Mouse (Mus musculus) stomach, embryonic 14.5 days (tissue): ENCODE data around the gene Ccnd1. TPM values are rescaled to one million over a fixed set of nuclear protein-coding genes. Genes with fewer than 3 reads are reported as not detected.

Experiments used
- ATAC-seq: fragments of 200-750 bp; cut with Nextera tagmentation; 2 replicates; pipeline ENCODE4 v1.8.0; 2017; ENCODE audit warnings: low read depth, moderate TSS enrichment; ENCODE audit not compliant: insufficient number of reproducible peaks, insufficient read depth, low FRiP score
- H3K27ac ChIP-seq: fragments of 300-500 bp; sonication (generic); 2 replicates; pipeline ENCODE4 v1.5.1; 2014; ENCODE audit warnings: mild to moderate bottlenecking, low read length, moderate library complexity, mixed read lengths
- H3K27me3 ChIP-seq: fragments of 300-500 bp; sonication (generic); 2 replicates; pipeline ENCODE4 v1.6.1; 2014; ENCODE audit warnings: low read length, control low read depth, mixed read lengths; ENCODE audit not compliant: control insufficient read depth, insufficient read depth
- H3K36me3 ChIP-seq: fragments of 300-500 bp; sonication (generic); 2 replicates; pipeline ENCODE4 v1.6.1; 2014; ENCODE audit warnings: mild to moderate bottlenecking, control low read depth, low read length, moderate library complexity, mixed read lengths; ENCODE audit not compliant: control insufficient read depth, insufficient read depth
- H3K4me1 ChIP-seq: fragments of 300-500 bp; sonication (generic); 2 replicates; pipeline ENCODE4 v1.6.1; 2014; ENCODE audit warnings: low read length, control low read depth, mixed read lengths; ENCODE audit not compliant: control insufficient read depth, insufficient read depth
- H3K4me2 ChIP-seq: fragments of 300-500 bp; sonication (generic); replicated peaks from 2 replicates; pipeline ENCODE4 v1.6.1; 2014; ENCODE audit warnings: low read depth, low read length, control low read depth
- H3K4me3 ChIP-seq: fragments of 300-500 bp; sonication (generic); 2 replicates; pipeline ENCODE4 v1.5.1; 2014; ENCODE audit warnings: low read depth, low read length, control low read depth
- H3K9ac ChIP-seq: fragments of 300-500 bp; sonication (generic); replicated peaks from 2 replicates; pipeline ENCODE4 v1.6.1; 2014; ENCODE audit warnings: low read depth, mild to moderate bottlenecking, control low read depth, low read length, moderate library complexity, mixed read lengths
- H3K9me3 ChIP-seq: fragments of 300-500 bp; sonication (generic); 2 replicates; pipeline ENCODE4 v1.6.1; 2016; ENCODE audit warnings: low read depth, low read length, control low read depth; ENCODE audit not compliant: control insufficient read depth
- WGBS: fragments of 180-500 bp; shearing (Covaris S2); extraction: QIAGEN DNeasy Blood & Tissue Kit; methylation state at CpG from one replicate; pipeline ENCODE4 v1.1.7; 2014; 5-methylcytosine and 5-hydroxymethylcytosine counted together
- polyA plus RNA-seq: library from polyadenylated mRNA; unstranded; fragments of >200 nt; fragmentation: Nextera tagmentation; extraction: Ambion mirVana; gene quantifications from 2 replicates; pipeline ENCODE4 v1.2.1, GENCODE M21; 2014

Gene Ccnd1
- polyA plus RNA-seq, 1 experiment from 2014 or later: 82.9 TPM

- Histone ChIP-seq H3K36me3 (no peaks in the 10 kb centered on the region), H3K4me1 (peaks cover 18% of the 10 kb centered on the region), H3K27ac (peak overlapping the region; percentile 89), H3K27me3 (peaks cover 3% of the 10 kb centered on the region; the same call in 1 of the 2 replicates), H3K4me3 (peak overlapping the region; percentile 49), H3K4me2 (peak overlapping the region; percentile 96), H3K9ac (no peak overlapping the region), H3K9me3 (no peaks in the 10 kb centered on the region)
- under 1% methylated on average over 35 of the region's 35 CpGs for WGBS
- ATAC-seq: no peak
Observed at GRCm38 (mm10) chr7:144942071-144942743, 2.5 kb upstream of the Ccnd1 start.

GRCm38 (mm10) chr7:144941242-144941831, 1.6 kb upstream of the Ccnd1 start:
- ATAC-seq: peak; percentile 77
- H3K27ac ChIP-seq: peak overlapping the region; percentile 89
- peak overlapping the region; percentile 49 for H3K4me3 ChIP-seq
- H3K4me2 ChIP-seq: peak overlapping the region; percentile 96
- peaks cover 3% of the 10 kb centered on the region; the same call in 1 of the 2 replicates for H3K27me3 ChIP-seq
- H3K9ac ChIP-seq: peak overlapping the region; percentile 58
- peaks cover 9% of the 10 kb centered on the region for H3K36me3 ChIP-seq
- under 1% methylated on average over 39 of the region's 39 CpGs for WGBS
- H3K4me1 ChIP-seq: peaks cover 22% of the 10 kb centered on the region
- no peaks in the 10 kb centered on the region for H3K9me3 ChIP-seq

GRCm38 (mm10) chr7:144940585-144940984, 860 bp upstream of the Ccnd1 start:
- Histone ChIP-seq H3K9ac (no peak overlapping the region; the same call in 1 of the 2 replicates), H3K4me2 (peak overlapping the region; percentile 96), H3K4me3 (peak overlapping the region; percentile 49), H3K9me3 (no peaks in the 10 kb centered on the region), H3K36me3 (peaks cover 10% of the 10 kb centered on the region), H3K4me1 (peaks cover 22% of the 10 kb centered on the region), H3K27me3 (peaks cover 3% of the 10 kb centered on the region; the same call in 1 of the 2 replicates), H3K27ac (peak overlapping the region; percentile 89; the same call in 1 of the 2 replicates)
- ATAC-seq: no peak
- 2% methylated on average over 11 of the region's 11 CpGs for WGBS

GRCm38 (mm10) chr7:144940003-144940571, 362 bp upstream of the Ccnd1 start:
- Histone ChIP-seq H3K4me2 (peak overlapping the region; percentile 96), H3K9ac (peak overlapping the region; percentile 25; the same call in 1 of the 2 replicates), H3K27me3 (peaks cover 3% of the 10 kb centered on the region; the same call in 1 of the 2 replicates), H3K27ac (peak overlapping the region; percentile 66), H3K36me3 (peaks cover 10% of the 10 kb centered on the region), H3K4me3 (peak overlapping the region; percentile 49), H3K9me3 (no peaks in the 10 kb centered on the region), H3K4me1 (peaks cover 22% of the 10 kb centered on the region)
- ATAC-seq: no peak
- under 1% methylated on average over 22 of the region's 22 CpGs for WGBS

- Histone ChIP-seq H3K9me3 (no peaks in the 10 kb centered on the region), H3K27me3 (peaks cover 3% of the 10 kb centered on the region; the same call in 1 of the 2 replicates), H3K36me3 (peaks cover 21% of the 10 kb centered on the region), H3K4me2 (peak overlapping the region; percentile 96), H3K4me1 (peaks cover 22% of the 10 kb centered on the region), H3K27ac (peak overlapping the region; percentile 45), H3K4me3 (peak overlapping the region; percentile 49), H3K9ac (peak overlapping the region; percentile 51)
- WGBS: under 1% methylated on average over 32 of the region's 32 CpGs
- no peak for ATAC-seq
Observed at GRCm38 (mm10) chr7:144938661-144939343, 923 bp downstream of the Ccnd1 start.

GRCm38 (mm10) chr7:144937899-144938517, 1.7 kb downstream of the Ccnd1 start:
- H3K4me1 ChIP-seq: peaks cover 21% of the 10 kb centered on the region
- under 1% methylated on average over 39 of the region's 39 CpGs for WGBS
- peak overlapping the region; percentile 51 for H3K9ac ChIP-seq
- ATAC-seq: no peak
- H3K27ac ChIP-seq: no peak overlapping the region; the same call in 1 of the 2 replicates
- peaks cover 3% of the 10 kb centered on the region; the same call in 1 of the 2 replicates for H3K27me3 ChIP-seq
- H3K36me3 ChIP-seq: peaks cover 28% of the 10 kb centered on the region
- H3K9me3 ChIP-seq: no peaks in the 10 kb centered on the region
- H3K4me3 ChIP-seq: peak overlapping the region; percentile 49
- peak overlapping the region; percentile 96 for H3K4me2 ChIP-seq

- H3K4me1 ChIP-seq: peaks cover 16% of the 10 kb centered on the region
- no peaks in the 10 kb centered on the region for H3K9me3 ChIP-seq
- WGBS: 1% methylated on average over 20 of the region's 20 CpGs
Observed at GRCm38 (mm10) chr7:144937490-144937889, 2.2 kb downstream of the Ccnd1 start.

More at GRCm38 (mm10) chr7:144937490-144937889, 2.2 kb downstream of the Ccnd1 start:
- peak; percentile 51; the same call in 1 of the 2 replicates for ATAC-seq
- Histone ChIP-seq H3K27ac (no peak overlapping the region), H3K4me3 (peak overlapping the region; percentile 49), H3K9ac (peak overlapping the region; percentile 51; the same call in 1 of the 2 replicates), H3K27me3 (peaks cover 3% of the 10 kb centered on the region; the same call in 1 of the 2 replicates), H3K4me2 (peak overlapping the region; percentile 96), H3K36me3 (peaks cover 28% of the 10 kb centered on the region)
